In the genomic region with DNA sequence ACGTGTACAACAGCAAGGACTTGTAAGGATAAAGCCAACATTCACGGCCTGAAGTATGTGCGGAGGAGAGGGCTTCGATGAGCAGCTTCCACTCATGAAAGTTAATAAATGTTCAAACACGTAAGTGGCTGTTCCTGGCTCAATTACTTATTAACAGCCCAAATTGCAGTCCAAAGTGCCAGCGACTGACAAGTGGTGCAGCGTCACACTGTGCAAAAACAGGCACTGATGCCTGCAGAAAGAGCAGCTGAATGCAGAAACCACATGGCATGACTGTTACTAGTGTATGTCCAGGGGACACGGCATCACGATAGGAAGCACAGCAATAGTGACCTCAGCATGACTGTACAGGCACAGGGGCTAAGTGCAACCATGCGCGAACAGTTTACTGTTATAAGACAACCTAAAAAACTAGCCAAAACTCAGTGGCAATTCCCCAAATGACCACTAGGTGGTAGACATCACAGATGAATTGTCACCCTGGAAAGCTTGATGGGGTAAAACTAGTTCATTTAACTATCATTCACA, we compare ENCODE assay signal across 8 mouse cellular contexts. TPM values are rescaled to one million over a fixed set of nuclear protein-coding genes. Genes with fewer than 3 reads are reported as not detected.
DNase-seq lines count a peak whose midpoint lies in the region; ATAC-seq and TF ChIP-seq lines count a peak whose summit lies in the region.

No protein-coding gene starts in this region.

- 84% methylated on average over 11 of the region's 11 CpGs for WGBS in heart, embryonic 10.5 days
- 82% methylated on average over 11 of the region's 11 CpGs for WGBS in hindbrain, embryonic 15.5 days

- intact Hi-C loops in left cerebral cortex, adult 2 months (cut with DNase I): loop anchor here (2.0 to 5.0 kb wide), 4 partner anchors 72 to 318 kb away; no protein-coding TSS in a partner anchor

- peak; percentile 37 to 76 for DNase-seq in heart, adult 18-20 months
- no peak for DNase-seq in heart, embryonic 10.5 days (ENCODE audit: low spot score)
- peak; percentile 56 for DNase-seq in ES-E14 (ENCODE audit: low read depth, low spot score)
- peak; percentile 55 for DNase-seq in embryo, embryonic 10 days (ENCODE audit: low spot score)
- DNase-seq in left cerebral cortex, adult 2 months (ENCODE audit: extremely low spot score in 1 of 2, low spot score in 2 of 2): peak; percentile 40 to 56
- peak; percentile 70 for DNase-seq in mesoderm, embryonic 11.5 days (ENCODE audit: low read depth, low spot score)
- DNase-seq in thymus, postnatal 25 days: peak; percentile 47

- H3K9me3 ChIP-seq in heart, embryonic 10.5 days: no peaks in the 10 kb centered on the region
- H3K9me3 ChIP-seq in ES-E14 (ENCODE audit: control insufficient read depth, insufficient read depth, low read depth, low read length): no peaks in the 10 kb centered on the region
- H3K9me3 ChIP-seq in hindbrain, embryonic 15.5 days: no peaks in the 10 kb centered on the region

- peaks cover 19% of the 10 kb centered on the region for H3K36me3 ChIP-seq in heart, embryonic 10.5 days
- peaks cover 23% of the 10 kb centered on the region for H3K36me3 ChIP-seq in ES-E14 (ENCODE audit: control insufficient read depth, insufficient read depth, low read length, poor library complexity, severe bottlenecking)
- H3K36me3 ChIP-seq in hindbrain, embryonic 15.5 days: peaks cover 23% of the 10 kb centered on the region

- TF ChIP-seq CTCF in left cerebral cortex, adult 2 months (IDR thresholded peaks at IDR 0.05): peak; percentile 85

- no peak overlapping the region for H3K27ac ChIP-seq in heart, embryonic 10.5 days
- no peak overlapping the region for H3K27ac ChIP-seq in ES-E14 (ENCODE audit: insufficient read depth, low read depth, low read length, poor library complexity, severe bottlenecking)
- H3K27ac ChIP-seq in hindbrain, embryonic 15.5 days (replicated peaks): no peak overlapping the region
- no peak overlapping the region for H3K27ac ChIP-seq in left cerebral cortex, adult 2 months

- in situ Hi-C loops in ES-E14 (cut with MboI; ENCODE audit: low sequenced_read_pairs in 2 of 2, unreplicated experiment in 2 of 2): loop anchor here (25.0 kb wide), 1 partner anchor 273 kb away; no protein-coding TSS in a partner anchor

- 0 out of 2 replicates have a peak, but pooled peaks have one; percentile 40 for ATAC-seq in hindbrain, embryonic 15.5 days (ENCODE audit: low FRiP score, low read depth)

- H3K4me2 ChIP-seq in hindbrain, embryonic 15.5 days: no peak overlapping the region

- H3K4me1 ChIP-seq in heart, embryonic 10.5 days: no peaks in the 10 kb centered on the region
- H3K4me1 ChIP-seq in ES-E14 (ENCODE audit: control insufficient read depth in 2 of 2, insufficient read depth in 2 of 2, low read length in 2 of 2, poor library complexity in 1 of 2): no peaks in the 10 kb centered on the region
- no peaks in the 10 kb centered on the region for H3K4me1 ChIP-seq in hindbrain, embryonic 15.5 days (replicated peaks)

- H3K4me3 ChIP-seq in heart, embryonic 10.5 days: no peak overlapping the region
- no peak overlapping the region for H3K4me3 ChIP-seq in ES-E14 (ENCODE audit: insufficient read depth in 1 of 2, low read depth in 1 of 2, low read length in 2 of 2, poor library complexity in 1 of 2, severe bottlenecking in 1 of 2)
- no peak overlapping the region for H3K4me3 ChIP-seq in hindbrain, embryonic 15.5 days
- no peak overlapping the region for H3K4me3 ChIP-seq in left cerebral cortex, adult 2 months

- no peaks in the 10 kb centered on the region for H3K27me3 ChIP-seq in heart, embryonic 10.5 days (ENCODE audit: insufficient read depth, poor library complexity, severe bottlenecking)
- H3K27me3 ChIP-seq in hindbrain, embryonic 15.5 days: no peaks in the 10 kb centered on the region

- no peak overlapping the region for H3K9ac ChIP-seq in ES-E14 (ENCODE audit: insufficient read depth, low read depth, low read length, poor library complexity, severe bottlenecking)
- H3K9ac ChIP-seq in hindbrain, embryonic 15.5 days: no peak overlapping the region

TF ChIP-seq in ES-E14, 5 proteins besides CTCF, POLR2A, EP300 and RAD21:
- no peak for TF ChIP-seq HCFC1 (IDR thresholded peaks at IDR 0.05; ENCODE audit: borderline replicate concordance, insufficient read depth, low read length)
- TF ChIP-seq ZC3H11A (IDR thresholded peaks at IDR 0.05; ENCODE audit: borderline replicate concordance, low read depth, low read length): peak; percentile 33; the same call in 1 of the 2 replicates

RNA-seq across cellular contexts. Expression of gene Stard3nl, which starts 31.3 kb away (rescaled TPM):
- 10 to 100 TPM; 15.1 to 16.8 TPM for total RNA-seq in heart, adult 18-20 months (2021)
- 100 and 105 TPM in 2 replicates for polyA plus RNA-seq in heart, embryonic 10.5 days (2016; fragmentation: Nextera tagmentation; extraction: Ambion mirVana)
- total RNA-seq in ES-E14 (2012; rRNA removed): 64.5 and 76.4 TPM in 2 replicates
- polyA plus RNA-seq in hindbrain, embryonic 15.5 days (2015; fragmentation: Nextera tagmentation; extraction: Ambion mirVana): 203 and 204 TPM in 2 replicates
- total RNA-seq in left cerebral cortex, adult 2 months (2021): 10 to 100 TPM; 63.8 to 69.7 TPM
